Mouse (Mus musculus) B cell, adult 67 days (primary cell): Measurements from ENCODE around the gene Slc30a5. TPM values are rescaled to one million over a fixed set of nuclear protein-coding genes. Genes with fewer than 3 reads are reported as not detected.

Experiments used
- total RNA-seq, 2 experiments: library from RNA; stranded (reverse); gene quantifications; 4 replicates each; pipeline ENCODE4 v1.2.4; 2023

The Slc30a5 gene
- total RNA-seq, result 100 to 1,000 TPM; 111 to 114 TPM

DNA sequence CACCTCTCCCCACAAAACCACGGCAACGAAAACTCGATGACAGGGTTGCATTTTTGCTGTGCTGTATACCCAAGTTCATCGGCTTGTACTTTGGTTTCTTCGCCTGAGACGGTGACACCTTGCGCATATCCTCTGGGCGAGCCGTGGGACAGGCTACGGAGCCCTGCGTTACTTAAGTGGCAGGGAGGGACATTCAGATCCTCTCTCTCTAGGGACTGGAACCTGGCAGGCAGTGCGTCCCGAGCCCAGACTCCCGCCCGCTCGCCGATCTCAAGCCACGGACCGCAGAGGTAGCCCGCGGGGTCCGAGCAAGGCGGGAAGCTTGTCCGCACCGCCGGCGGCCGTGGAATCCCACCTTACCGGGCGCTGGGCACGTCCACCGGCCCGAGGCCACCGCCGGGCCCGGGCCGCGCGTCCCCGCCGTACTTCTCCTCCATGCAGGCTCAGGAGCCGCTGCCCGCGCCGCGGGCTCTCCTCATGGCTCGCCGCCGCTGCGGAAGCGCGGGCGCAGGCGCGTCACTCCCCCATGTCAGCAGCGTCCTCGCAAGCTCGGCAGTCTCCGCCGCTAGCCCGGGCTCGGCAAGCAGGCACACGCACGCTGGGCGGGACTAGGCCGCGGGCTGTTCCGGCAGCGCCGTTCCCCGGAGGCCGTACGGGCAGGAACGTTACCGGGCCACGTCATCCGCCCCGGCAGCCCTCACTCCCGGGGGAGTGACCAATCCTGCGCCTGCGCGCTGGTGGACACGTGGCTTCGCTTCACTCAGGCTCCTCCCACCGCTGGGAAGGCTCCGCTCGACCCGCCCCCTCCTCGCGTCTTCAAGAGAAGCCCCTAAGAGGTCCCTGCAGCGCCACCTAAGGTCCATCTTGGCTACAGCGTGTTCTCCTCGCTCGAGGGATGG lies at the start of gene Slc30a5:
Gene Slc30a5, minus strand, starts transcription at position 687 of the 899 bp plus-strand sequence.

DNA sequence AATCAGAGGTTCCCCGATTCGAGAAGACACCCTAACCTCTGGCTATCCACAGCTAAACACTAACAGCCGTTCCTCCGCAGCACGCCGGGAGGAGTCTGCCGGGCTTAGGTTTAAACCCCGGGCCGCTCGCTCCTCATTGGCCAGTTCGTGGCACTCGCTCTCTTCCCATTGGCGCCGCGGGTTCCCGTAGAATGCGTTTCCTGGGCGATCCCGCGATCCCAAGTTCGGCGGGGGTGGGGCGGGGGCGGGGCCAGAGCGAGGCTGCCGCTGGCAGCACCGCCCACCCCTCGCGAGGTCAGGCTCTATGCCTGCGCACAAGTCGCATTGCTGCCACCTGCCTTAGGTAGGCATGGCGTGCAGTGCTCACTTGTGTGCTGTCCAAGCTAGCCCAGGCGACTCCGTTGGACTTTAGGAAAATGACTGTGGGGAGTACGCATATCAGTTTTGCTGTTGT lies 46.8 kb downstream of the Slc30a5 start, which contains the start of gene Ccnb1:
Gene Ccnb1, minus strand, starts transcription at position 157 of the 454 bp plus-strand sequence.

DNA sequence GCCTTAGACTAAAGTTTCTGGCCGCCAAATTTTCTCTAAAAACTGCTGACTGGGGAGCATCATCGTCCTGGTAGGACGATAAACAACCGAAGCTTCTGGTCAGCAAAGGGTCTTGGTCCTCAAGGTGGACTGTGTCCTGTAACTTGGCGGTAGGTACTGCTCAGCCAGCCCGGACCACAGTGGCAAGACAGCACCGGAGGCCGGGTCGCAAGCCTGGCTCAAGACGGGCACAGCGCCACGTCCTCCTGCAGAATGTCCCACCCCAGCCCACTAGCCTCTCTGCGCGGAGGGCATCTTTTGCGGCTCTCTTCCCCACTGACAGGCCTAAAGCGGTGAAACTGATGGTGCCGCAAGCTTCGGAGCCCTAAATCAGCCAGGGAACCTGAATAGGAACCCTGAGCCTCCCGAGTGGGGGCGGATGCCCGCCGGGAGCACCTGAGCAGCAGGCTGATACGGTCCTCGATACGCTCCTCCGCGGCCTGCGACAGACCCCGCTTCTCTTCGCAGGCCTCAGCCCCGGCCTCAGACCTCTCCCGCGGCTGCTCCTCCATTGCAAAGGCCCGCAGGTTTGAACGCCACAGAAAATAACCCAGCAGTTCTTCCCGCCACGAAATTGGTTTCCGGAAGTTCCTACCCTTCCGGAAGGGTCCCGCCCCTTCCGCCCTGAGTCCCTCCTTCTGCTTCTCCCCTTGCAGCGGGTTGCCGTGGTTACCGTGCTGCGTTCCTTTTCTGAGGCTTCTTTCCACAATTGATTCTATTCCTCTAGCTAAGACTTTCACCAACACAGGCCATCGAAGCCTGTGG lies 57.8 kb downstream of the Slc30a5 start, which contains the start of gene Cenph:
Gene Cenph, minus strand, starts transcription at position 648 of the 804 bp plus-strand sequence.

Other genes starting within 250 kb of the Slc30a5 start
- 10 to 100 TPM; 11.5 to 12.1 TPM for gene Marveld2, start 216.5 kb downstream of the Slc30a5 start, total RNA-seq
- gene Ak6, start 182.4 kb downstream of the Slc30a5 start, total RNA-seq, result 100 to 1,000 TPM in 1 of 2 experiments, 10 to 100 TPM in 1; 94.5 to 113 TPM
- 10 to 100 TPM; 36.1 to 39.4 TPM for gene Rad17, start 182.4 kb downstream of the Slc30a5 start, total RNA-seq
- 10 to 100 TPM; 18.1 to 26.9 TPM for gene Taf9, start 181.8 kb downstream of the Slc30a5 start, total RNA-seq
- gene Ccdc125, start 163.7 kb downstream of the Slc30a5 start, total RNA-seq, result 10 to 100 TPM; 11.5 to 17.8 TPM
- 10 to 100 TPM; 42.3 to 45.6 TPM for gene Cdk7, start 102.5 kb downstream of the Slc30a5 start, total RNA-seq
- 10 to 100 TPM; 25.5 to 35.1 TPM for gene Mrps36, start 88.8 kb downstream of the Slc30a5 start, total RNA-seq
- gene Cenph, start 57.5 kb downstream of the Slc30a5 start, total RNA-seq, result 1 to 10 TPM; 1.7 to 2.2 TPM
- 1 to 10 TPM; 2.9 to 3.6 TPM for gene Ccnb1, start 46.9 kb downstream of the Slc30a5 start, total RNA-seq